Mouse (Mus musculus): Measurements from ENCODE around the gene Nrp2. TPM values are rescaled to one million over a fixed set of nuclear protein-coding genes. Genes with fewer than 3 reads are reported as not detected.

Nrp2 gene
- polyA plus RNA-seq, 1 experiment from 2014 or later, result 23.4 TPM

GRCm38 (mm10) chr1:62701065-62701921 lies 1.8 kb upstream of the Nrp2 start:
- no peak overlapping the region for H3K4me3 ChIP-seq (ENCODE audit: low read depth, low read length)
- no peaks in the 10 kb centered on the region for H3K9me3 ChIP-seq (replicated peaks; ENCODE audit: control insufficient read depth, low read length, poor library complexity, severe bottlenecking)
- no peak overlapping the region for H3K9ac ChIP-seq (ENCODE audit: low read depth, low read length)
- H3K4me1 ChIP-seq (ENCODE audit: control insufficient read depth, insufficient read depth, low read length), result peaks cover 14% of the 10 kb centered on the region
- ATAC-seq, result no peak
- H3K27ac ChIP-seq (ENCODE audit: low read length), result no peak overlapping the region
- WGBS, result 34% methylated on average over 10 of the region's 10 CpGs
- no peaks in the 10 kb centered on the region for H3K36me3 ChIP-seq (ENCODE audit: control insufficient read depth, insufficient read depth, low read length)
- H3K4me2 ChIP-seq (ENCODE audit: low read length), result no peak overlapping the region
- H3K27me3 ChIP-seq (ENCODE audit: control insufficient read depth, insufficient read depth, low read depth, low read length), result no peaks in the 10 kb centered on the region

- no peaks in the 10 kb centered on the region for H3K27me3 ChIP-seq (ENCODE audit: control insufficient read depth, insufficient read depth, low read depth, low read length)
Observed at GRCm38 (mm10) chr1:62702743-62703142, 342 bp upstream of the Nrp2 start.

GRCm38 (mm10) chr1:62704117-62704888 lies 1.2 kb downstream of the Nrp2 start:
- ATAC-seq, result no peak
- peak overlapping the region; percentile 98 for H3K4me2 ChIP-seq (ENCODE audit: low read length)
- 3% methylated on average over 9 of the region's 9 CpGs for WGBS
- H3K27me3 ChIP-seq (ENCODE audit: control insufficient read depth, insufficient read depth, low read depth, low read length), result no peaks in the 10 kb centered on the region; the same call in 1 of the 2 replicates
- peaks cover 23% of the 10 kb centered on the region for H3K4me1 ChIP-seq (ENCODE audit: control insufficient read depth, insufficient read depth, low read length)
- H3K4me3 ChIP-seq (ENCODE audit: low read depth, low read length), result peak overlapping the region; percentile 53
- no peaks in the 10 kb centered on the region for H3K9me3 ChIP-seq (replicated peaks; ENCODE audit: control insufficient read depth, low read length, poor library complexity, severe bottlenecking)
- H3K36me3 ChIP-seq (ENCODE audit: control insufficient read depth, insufficient read depth, low read length), result no peaks in the 10 kb centered on the region
- peak overlapping the region; percentile 85 for H3K27ac ChIP-seq (ENCODE audit: low read length)
- H3K9ac ChIP-seq (ENCODE audit: low read depth, low read length), result peak overlapping the region; percentile 76

More at GRCm38 (mm10) chr1:62702743-62703142, 342 bp upstream of the Nrp2 start:
- Histone ChIP-seq H3K27ac (ENCODE audit: low read length) (peak overlapping the region; percentile 85), H3K36me3 (ENCODE audit: control insufficient read depth, insufficient read depth, low read length) (no peaks in the 10 kb centered on the region), H3K4me1 (ENCODE audit: control insufficient read depth, insufficient read depth, low read length) (peaks cover 13% of the 10 kb centered on the region), H3K4me2 (ENCODE audit: low read length) (peak overlapping the region; percentile 98), H3K9me3 (replicated peaks; ENCODE audit: control insufficient read depth, low read length, poor library complexity, severe bottlenecking) (no peaks in the 10 kb centered on the region), H3K4me3 (ENCODE audit: low read depth, low read length) (peak overlapping the region; percentile 53), H3K9ac (ENCODE audit: low read depth, low read length) (peak overlapping the region; percentile 76)
- no peak for ATAC-seq
- under 1% methylated on average over 24 of the region's 25 CpGs for WGBS

- peak overlapping the region; percentile 98 for H3K4me2 ChIP-seq (ENCODE audit: low read length)
- H3K27ac ChIP-seq (ENCODE audit: low read length), result peak overlapping the region; percentile 85
- no peak for ATAC-seq
- peaks cover 26% of the 10 kb centered on the region for H3K4me1 ChIP-seq (ENCODE audit: control insufficient read depth, insufficient read depth, low read length)
- H3K36me3 ChIP-seq (ENCODE audit: control insufficient read depth, insufficient read depth, low read length), result no peaks in the 10 kb centered on the region
- no peaks in the 10 kb centered on the region; the same call in 1 of the 2 replicates for H3K27me3 ChIP-seq (ENCODE audit: control insufficient read depth, insufficient read depth, low read depth, low read length)
- 4% methylated on average over 16 of the region's 16 CpGs for WGBS
- peak overlapping the region; percentile 53 for H3K4me3 ChIP-seq (ENCODE audit: low read depth, low read length)
- H3K9me3 ChIP-seq (replicated peaks; ENCODE audit: control insufficient read depth, low read length, poor library complexity, severe bottlenecking), result no peaks in the 10 kb centered on the region
- H3K9ac ChIP-seq (ENCODE audit: low read depth, low read length), result peak overlapping the region; percentile 76
Observed at GRCm38 (mm10) chr1:62704889-62705516, 1.9 kb downstream of the Nrp2 start.

- H3K27me3 ChIP-seq (ENCODE audit: control insufficient read depth, insufficient read depth, low read depth, low read length), result no peaks in the 10 kb centered on the region; the same call in 1 of the 2 replicates
- peak overlapping the region; percentile 98 for H3K4me2 ChIP-seq (ENCODE audit: low read length)
- H3K4me1 ChIP-seq (ENCODE audit: control insufficient read depth, insufficient read depth, low read length), result peaks cover 28% of the 10 kb centered on the region
- ATAC-seq, result no peak
- WGBS, result 2% methylated on average over 18 of the region's 18 CpGs
- peak overlapping the region; percentile 85 for H3K27ac ChIP-seq (ENCODE audit: low read length)
- peak overlapping the region; percentile 76 for H3K9ac ChIP-seq (ENCODE audit: low read depth, low read length)
- no peaks in the 10 kb centered on the region for H3K36me3 ChIP-seq (ENCODE audit: control insufficient read depth, insufficient read depth, low read length)
- no peaks in the 10 kb centered on the region for H3K9me3 ChIP-seq (replicated peaks; ENCODE audit: control insufficient read depth, low read length, poor library complexity, severe bottlenecking)
- peak overlapping the region; percentile 53 for H3K4me3 ChIP-seq (ENCODE audit: low read depth, low read length)
Observed at GRCm38 (mm10) chr1:62705517-62705981, 2.5 kb downstream of the Nrp2 start.

DNA sequence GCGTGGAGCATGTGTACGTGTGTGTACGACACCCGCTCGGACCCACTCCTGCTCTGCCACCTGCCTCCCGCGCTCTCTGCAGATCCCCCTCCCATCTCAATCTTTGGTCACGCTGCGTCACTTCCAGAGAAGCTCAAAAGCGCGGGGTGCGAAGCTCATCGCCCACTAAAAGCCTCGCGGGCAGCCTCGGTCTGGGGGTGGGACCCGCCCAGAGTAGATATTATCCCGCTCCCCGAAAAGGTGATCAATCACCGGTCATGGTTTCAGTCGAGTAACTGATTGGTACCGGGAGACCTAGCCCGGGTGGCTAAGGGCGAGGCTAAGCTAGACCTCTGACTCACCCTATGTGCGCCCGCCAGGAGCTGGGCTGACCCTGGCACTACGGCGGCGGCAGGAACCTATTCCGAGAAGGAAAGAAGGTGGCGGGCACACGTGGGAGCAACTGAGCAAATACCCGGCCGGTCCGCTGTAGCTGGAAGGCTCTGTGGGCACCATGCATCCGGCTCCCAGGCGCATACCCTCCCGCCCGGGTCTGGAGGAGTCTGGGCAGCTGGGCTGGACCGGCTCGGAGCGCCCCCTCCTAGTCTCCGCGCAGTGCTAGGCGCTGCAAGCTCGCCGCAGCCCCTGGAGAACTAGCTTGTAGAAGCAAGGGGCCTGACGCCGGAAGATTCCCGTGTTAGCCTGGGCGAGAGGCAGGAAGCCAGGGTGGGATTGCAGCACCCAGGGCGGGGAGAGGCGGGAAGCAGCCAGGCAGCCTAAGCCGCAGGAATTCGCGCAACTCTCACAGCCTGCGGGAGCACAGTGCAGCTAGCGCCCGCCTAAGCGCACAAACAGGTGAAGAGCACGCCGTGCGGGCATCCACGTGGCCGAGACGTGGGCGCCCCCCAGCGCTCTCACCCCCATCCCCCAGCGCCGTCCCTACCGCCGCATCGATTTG lies 3.3 kb downstream of the Nrp2 start:
- H3K4me3 ChIP-seq (ENCODE audit: low read depth, low read length), result peak overlapping the region; percentile 53
- peak overlapping the region; percentile 76 for H3K9ac ChIP-seq (ENCODE audit: low read depth, low read length)
- H3K4me1 ChIP-seq (ENCODE audit: control insufficient read depth, insufficient read depth, low read length), result peaks cover 31% of the 10 kb centered on the region
- peak; percentile 65 for ATAC-seq
- no peaks in the 10 kb centered on the region; the same call in 1 of the 2 replicates for H3K27me3 ChIP-seq (ENCODE audit: control insufficient read depth, insufficient read depth, low read depth, low read length)
- H3K4me2 ChIP-seq (ENCODE audit: low read length), result peak overlapping the region; percentile 98
- H3K9me3 ChIP-seq (replicated peaks; ENCODE audit: control insufficient read depth, low read length, poor library complexity, severe bottlenecking), result no peaks in the 10 kb centered on the region
- peak overlapping the region; percentile 85 for H3K27ac ChIP-seq (ENCODE audit: low read length)
- under 1% methylated on average over 73 of the region's 73 CpGs for WGBS
- H3K36me3 ChIP-seq (ENCODE audit: control insufficient read depth, insufficient read depth, low read length), result no peaks in the 10 kb centered on the region

- Histone ChIP-seq H3K9me3 (replicated peaks; ENCODE audit: control insufficient read depth, low read length, poor library complexity, severe bottlenecking) (no peaks in the 10 kb centered on the region), H3K27ac (ENCODE audit: low read length) (peak overlapping the region; percentile 85), H3K4me3 (ENCODE audit: low read depth, low read length) (peak overlapping the region; percentile 53), H3K4me1 (ENCODE audit: control insufficient read depth, insufficient read depth, low read length) (peaks cover 27% of the 10 kb centered on the region), H3K4me2 (ENCODE audit: low read length) (peak overlapping the region; percentile 98), H3K36me3 (ENCODE audit: control insufficient read depth, insufficient read depth, low read length) (no peaks in the 10 kb centered on the region), H3K9ac (ENCODE audit: low read depth, low read length) (peak overlapping the region; percentile 76), H3K27me3 (ENCODE audit: control insufficient read depth, insufficient read depth, low read depth, low read length) (no peaks in the 10 kb centered on the region; the same call in 1 of the 2 replicates)
- ATAC-seq, result peak; percentile 25; the same call in 1 of the 2 replicates
- under 1% methylated on average over 35 of the region's 35 CpGs for WGBS
Observed at GRCm38 (mm10) chr1:62707101-62707912, 4.2 kb downstream of the Nrp2 start.

Data from midbrain, embryonic 16.5 days (tissue).